Mouse (Mus musculus) G1E (cell line): ENCODE data around the gene Sipa1l3.

Source experiments
- CTCF ChIP-seq: IDR thresholded peaks from 2 replicates; pipeline ENCODE4 v1.5.1; 2012; ENCODE audit warnings: low read depth, low read length, inconsistent platforms, mixed read lengths
- GATA1 ChIP-seq: IDR thresholded peaks from 2 replicates; pipeline ENCODE4 v1.6.1; 2012; ENCODE audit warnings: borderline replicate concordance, low read length, inconsistent platforms, mixed read lengths
- TAL1 ChIP-seq: conservative IDR thresholded peaks from 2 replicates; pipeline ENCODE4 v1.6.1; 2012; ENCODE audit warnings: low read depth, low read length, inconsistent platforms, mixed read lengths

DNA sequence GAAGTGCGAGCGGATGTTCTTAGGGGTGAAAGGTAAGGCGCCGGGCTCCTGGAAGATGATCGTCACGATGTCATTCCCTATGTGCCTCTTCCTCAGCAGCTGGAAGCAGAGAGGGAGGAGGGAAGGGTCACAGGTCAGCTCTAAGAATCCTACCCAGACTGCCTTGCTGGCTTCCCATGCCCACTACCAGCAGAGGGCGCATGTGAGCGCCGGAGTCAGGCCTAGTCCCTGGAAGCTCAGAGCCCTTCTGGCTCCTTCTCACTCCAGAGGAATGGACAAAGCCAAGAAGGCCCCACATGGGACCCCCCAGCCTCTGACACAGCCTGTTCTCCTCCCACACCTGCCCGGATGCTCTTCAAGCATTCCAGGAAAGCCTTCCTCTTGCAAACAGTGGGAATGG, 135.2 kb downstream of the Sipa1l3 start:
- TF ChIP-seq CTCF = peak; percentile 97
- no peak for TF ChIP-seq GATA1
- no peak for TF ChIP-seq TAL1
